Mouse (Mus musculus) cerebellum, adult 2 months (tissue): Measurements from ENCODE around the gene Card9.

Experiments
- CTCF ChIP-seq: fragments of 200-500 bp; IDR thresholded peaks from 2 replicates; pipeline ENCODE4 v1.5.1; 2011; ENCODE audit warnings: low read depth, mild to moderate bottlenecking, control low read depth, low read length, moderate library complexity, borderline replicate concordance; ENCODE audit not compliant: insufficient read depth
- POLR2A ChIP-seq: fragments of 200-500 bp; IDR thresholded peaks from 2 replicates; pipeline ENCODE4 v1.6.1; 2011; ENCODE audit warnings: low read length, control low read depth, borderline replicate concordance; ENCODE audit not compliant: insufficient read depth

DNA sequence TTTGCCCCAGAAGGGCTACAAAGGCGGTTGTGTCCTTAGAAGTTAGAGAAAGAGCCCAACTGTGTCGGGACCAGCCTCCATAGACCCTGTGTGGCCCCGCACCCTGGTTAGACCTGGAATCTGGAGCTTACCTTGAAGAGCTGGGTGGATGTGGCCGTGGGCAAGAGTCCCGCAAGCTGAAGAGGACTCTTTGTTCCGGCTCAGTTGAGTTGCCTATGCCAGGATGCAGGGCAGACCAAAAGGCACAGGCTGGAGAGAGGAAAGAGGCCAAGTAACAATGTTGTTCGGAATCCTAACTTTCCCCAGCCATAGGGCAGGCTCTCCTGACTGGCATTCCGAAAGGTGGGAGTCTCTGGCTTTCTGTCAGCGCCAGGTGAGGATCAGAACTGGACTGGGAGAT lies 41.6 kb downstream of the Card9 start:
- TF ChIP-seq CTCF (no peak), POLR2A (no peak)
